Mouse (Mus musculus): ENCODE measurements around the gene Zer1.

DNA sequence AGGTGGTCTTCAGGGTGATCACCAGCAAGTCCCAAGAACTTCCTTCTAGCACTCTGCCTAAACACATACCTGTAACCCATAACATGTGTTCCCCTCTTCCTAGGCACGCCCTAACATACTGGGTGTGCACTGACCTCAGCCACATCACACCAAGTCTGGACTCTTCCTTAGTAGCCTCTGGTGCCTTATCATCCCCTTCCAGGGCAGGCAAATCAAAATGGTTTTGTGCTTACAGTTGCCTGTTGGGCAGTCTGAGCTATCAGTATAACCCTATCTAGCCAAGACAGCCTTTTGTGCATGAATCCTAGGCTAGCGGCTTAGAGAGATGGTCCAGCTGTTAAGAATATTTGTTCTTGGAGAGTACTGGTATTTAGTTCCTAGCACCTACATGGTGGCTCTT is 12.9 kb downstream of the Zer1 start:
- TF ChIP-seq CTCF (IDR thresholded peaks at IDR 0.05; ENCODE audit: control insufficient read depth, insufficient read depth, insufficient replicate concordance, low read depth, low read length) (no peak), POLR2A (IDR thresholded peaks at IDR 0.05; ENCODE audit: control insufficient read depth, low read depth, low read length) (no peak)
